Mouse (Mus musculus): ENCODE measurements around the gene Top3b. TPM values are rescaled to one million over a fixed set of nuclear protein-coding genes. Genes with fewer than 3 reads are reported as not detected.

Top3b gene
- polyA plus RNA-seq, 1 experiment, result 65.7 TPM

- peak; percentile 87 to 95 for DNase-seq (ENCODE audit: low read depth in 1 of 2, low spot score in 2 of 2)
- peak; percentile 75 for TF ChIP-seq POLR2A (IDR thresholded peaks at IDR 0.05; ENCODE audit: low read depth, low read length)
- TF ChIP-seq CTCF (IDR thresholded peaks at IDR 0.05; ENCODE audit: extremely low read depth, insufficient read depth, insufficient read length, insufficient replicate concordance), result peak; percentile 98
- Histone ChIP-seq H3K36me3 (ENCODE audit: control insufficient read depth, insufficient read depth, low read length) (peaks cover 12% of the 10 kb centered on the region), H3K27ac (ENCODE audit: insufficient read depth, low read length) (peak within 1 kb of the TSS; percentile 52), H3K4me1 (ENCODE audit: control insufficient read depth, insufficient read depth, insufficient read length) (peaks cover 9% of the 10 kb centered on the region), H3K27me3 (ENCODE audit: control insufficient read depth, insufficient read depth, low read length) (no peaks in the 10 kb centered on the region), H3K4me3 (ENCODE audit: extremely low read depth, insufficient read depth, insufficient read length) (peak within 1 kb of the TSS; percentile 67)
- WGBS, result under 1% methylated on average over 29 of the region's 29 CpGs
Observed at GRCm38 (mm10) chr16:16896382-16897055, 26.0 kb downstream of the Top3b start, which contains the start of gene Ppm1f. Gene Ppm1f, plus strand, starts transcription at chr16:16896469.

GRCm38 (mm10) chr16:16897056-16897584 is 26.6 kb downstream of the Top3b start:
- Histone ChIP-seq H3K27me3 (ENCODE audit: control insufficient read depth, insufficient read depth, low read length) (no peaks in the 10 kb centered on the region), H3K4me1 (ENCODE audit: control insufficient read depth, insufficient read depth, insufficient read length) (peaks cover 9% of the 10 kb centered on the region), H3K4me3 (ENCODE audit: extremely low read depth, insufficient read depth, insufficient read length) (peak overlapping the region; percentile 67; the same call in 1 of the 2 replicates), H3K27ac (ENCODE audit: insufficient read depth, low read length) (no peak overlapping the region; the same call in 1 of the 2 replicates), H3K36me3 (ENCODE audit: control insufficient read depth, insufficient read depth, low read length) (peaks cover 6% of the 10 kb centered on the region)
- WGBS, result 26% methylated on average over 10 of the region's 10 CpGs
- TF ChIP-seq POLR2A (IDR thresholded peaks at IDR 0.05; ENCODE audit: low read depth, low read length), result no peak
- TF ChIP-seq CTCF (IDR thresholded peaks at IDR 0.05; ENCODE audit: extremely low read depth, insufficient read depth, insufficient read length, insufficient replicate concordance), result no peak
- no peak for DNase-seq (ENCODE audit: low read depth in 1 of 2, low spot score in 2 of 2)

GRCm38 (mm10) chr16:16902329-16902728 is 31.8 kb downstream of the Top3b start:
- peaks cover 9% of the 10 kb centered on the region for H3K36me3 ChIP-seq (ENCODE audit: control insufficient read depth, insufficient read depth, low read length)
- no peak overlapping the region for H3K4me3 ChIP-seq (ENCODE audit: extremely low read depth, insufficient read depth, insufficient read length)
- DNase-seq (ENCODE audit: low read depth in 1 of 2, low spot score in 2 of 2), result no peak
- WGBS, result 47% methylated on average over 4 of the region's 4 CpGs
- H3K4me1 ChIP-seq (ENCODE audit: control insufficient read depth, insufficient read depth, insufficient read length), result 0 out of 2 replicates have a peak, but pooled peaks cover 2% of the 10 kb centered on the region
- H3K27me3 ChIP-seq (ENCODE audit: control insufficient read depth, insufficient read depth, low read length), result no peaks in the 10 kb centered on the region
- H3K27ac ChIP-seq (ENCODE audit: insufficient read depth, low read length), result no peak overlapping the region
- TF ChIP-seq POLR2A (IDR thresholded peaks at IDR 0.05; ENCODE audit: low read depth, low read length) (no peak), CTCF (IDR thresholded peaks at IDR 0.05; ENCODE audit: extremely low read depth, insufficient read depth, insufficient read length, insufficient replicate concordance) (no peak)

GRCm38 (mm10) chr16:16903188-16903587 is 32.7 kb downstream of the Top3b start:
- 87% methylated on average over 5 of the region's 5 CpGs for WGBS
- Histone ChIP-seq H3K4me3 (ENCODE audit: extremely low read depth, insufficient read depth, insufficient read length) (no peak overlapping the region), H3K36me3 (ENCODE audit: control insufficient read depth, insufficient read depth, low read length) (peaks cover 12% of the 10 kb centered on the region), H3K4me1 (ENCODE audit: control insufficient read depth, insufficient read depth, insufficient read length) (no peaks in the 10 kb centered on the region), H3K27me3 (ENCODE audit: control insufficient read depth, insufficient read depth, low read length) (no peaks in the 10 kb centered on the region), H3K27ac (ENCODE audit: insufficient read depth, low read length) (no peak overlapping the region)
- TF ChIP-seq CTCF (IDR thresholded peaks at IDR 0.05; ENCODE audit: extremely low read depth, insufficient read depth, insufficient read length, insufficient replicate concordance), result no peak
- no peak for TF ChIP-seq POLR2A (IDR thresholded peaks at IDR 0.05; ENCODE audit: low read depth, low read length)
- DNase-seq (ENCODE audit: low read depth in 1 of 2, low spot score in 2 of 2), result no peak

- Histone ChIP-seq H3K4me3 (ENCODE audit: extremely low read depth, insufficient read depth, insufficient read length) (no peak overlapping the region), H3K27ac (ENCODE audit: insufficient read depth, low read length) (peak overlapping the region; percentile 46), H3K36me3 (ENCODE audit: control insufficient read depth, insufficient read depth, low read length) (peaks cover 13% of the 10 kb centered on the region), H3K4me1 (ENCODE audit: control insufficient read depth, insufficient read depth, insufficient read length) (no peaks in the 10 kb centered on the region), H3K27me3 (ENCODE audit: control insufficient read depth, insufficient read depth, low read length) (no peaks in the 10 kb centered on the region)
- no peak for TF ChIP-seq CTCF (IDR thresholded peaks at IDR 0.05; ENCODE audit: extremely low read depth, insufficient read depth, insufficient read length, insufficient replicate concordance)
- no peak for TF ChIP-seq POLR2A (IDR thresholded peaks at IDR 0.05; ENCODE audit: low read depth, low read length)
- no peak for DNase-seq (ENCODE audit: low read depth in 1 of 2, low spot score in 2 of 2)
- 54% methylated on average over 6 of the region's 6 CpGs for WGBS
Observed at GRCm38 (mm10) chr16:16907799-16908198, 37.3 kb downstream of the Top3b start.

- Histone ChIP-seq H3K27ac (ENCODE audit: insufficient read depth, low read length) (no peak overlapping the region), H3K4me3 (ENCODE audit: extremely low read depth, insufficient read depth, insufficient read length) (no peak overlapping the region), H3K4me1 (ENCODE audit: control insufficient read depth, insufficient read depth, insufficient read length) (no peaks in the 10 kb centered on the region), H3K27me3 (ENCODE audit: control insufficient read depth, insufficient read depth, low read length) (no peaks in the 10 kb centered on the region), H3K36me3 (ENCODE audit: control insufficient read depth, insufficient read depth, low read length) (peaks cover 10% of the 10 kb centered on the region)
- peak; percentile 23 to 68 for DNase-seq (ENCODE audit: low read depth in 1 of 2, low spot score in 2 of 2)
- WGBS, result 58% methylated on average over 13 of the region's 13 CpGs
- TF ChIP-seq POLR2A (IDR thresholded peaks at IDR 0.05; ENCODE audit: low read depth, low read length), result no peak
- TF ChIP-seq CTCF (IDR thresholded peaks at IDR 0.05; ENCODE audit: extremely low read depth, insufficient read depth, insufficient read length, insufficient replicate concordance), result peak; percentile 92; the same call in 1 of the 2 replicates
Observed at GRCm38 (mm10) chr16:16911641-16912597, 41.4 kb downstream of the Top3b start.

All from spleen, adult 2 months (tissue).